ENCODE assay signal across 19 mouse cellular contexts in genomic region chr9:64240116-64240515, GRCm38 (mm10). TPM values are rescaled to one million over a fixed set of nuclear protein-coding genes. Genes with fewer than 3 reads are reported as not detected.
A peak's percentile ranks its signal among the peaks of the same experiment; 100 is the strongest.
DNase-seq lines count a peak whose midpoint lies in the region; ATAC-seq and TF ChIP-seq lines count a peak whose summit lies in the region.
"Had no signal": no experiment of that assay in that cellular context is flagged by ENCODE, and none has a peak within 500 bp of the region (broad histone marks: within the 10 kb centered on the region; RNA-seq: fewer than 3 reads in every experiment).

No protein-coding gene starts in this region.

- ATAC-seq in heart, embryonic 11.5 days (replicated peaks; ENCODE audit: insufficient number of reproducible peaks, low FRiP score, low TSS enrichment), result no peak
- no peak for ATAC-seq in hindbrain, postnatal 0 days
- no peak for ATAC-seq in lung, embryonic 15.5 days (ENCODE audit: borderline replicate concordance, extremely low read depth, low FRiP score, low TSS enrichment)
- no peak for ATAC-seq in lung, postnatal 0 days
- ATAC-seq in embryonic facial prominence, embryonic 11.5 days (replicated peaks; ENCODE audit: insufficient number of reproducible peaks, low FRiP score, low TSS enrichment, low read depth), result no peak
- ATAC-seq: CD4-positive, CD25-positive, alpha-beta regulatory T cell, adult 4 months; forebrain, postnatal 0 days; intestine, embryonic 16.5 days had no signal

- no peaks in the 10 kb centered on the region for H3K9me3 ChIP-seq in heart, embryonic 11.5 days (replicated peaks; ENCODE audit: control insufficient read depth, low read length)
- H3K9me3 ChIP-seq in hindbrain, embryonic 10.5 days, result no peaks in the 10 kb centered on the region
- no peaks in the 10 kb centered on the region for H3K9me3 ChIP-seq in hindbrain, postnatal 0 days (ENCODE audit: low read length)
- H3K9me3 ChIP-seq in lung, embryonic 15.5 days, result no peaks in the 10 kb centered on the region
- no peaks in the 10 kb centered on the region for H3K9me3 ChIP-seq in lung, postnatal 0 days (ENCODE audit: low read length)
- no peaks in the 10 kb centered on the region for H3K9me3 ChIP-seq in embryonic facial prominence, embryonic 11.5 days (replicated peaks; ENCODE audit: control insufficient read depth, low read length)
- H3K9me3 ChIP-seq: hindbrain, embryonic 15.5 days; limb, embryonic 15.5 days; midbrain, embryonic 10.5 days; neural tube, embryonic 13.5 days had no signal

- TF ChIP-seq CTCF in hindbrain, postnatal 0 days (IDR thresholded peaks at IDR 0.05; ENCODE audit: low read depth), result no peak
- TF ChIP-seq CTCF in lung, postnatal 0 days (IDR thresholded peaks at IDR 0.05), result no peak

- peaks cover 4% of the 10 kb centered on the region; the same call in 1 of the 2 replicates for H3K36me3 ChIP-seq in heart, embryonic 11.5 days (ENCODE audit: control insufficient read depth, insufficient read depth, low read length)
- peaks cover 21% of the 10 kb centered on the region; the same call in 1 of the 2 replicates for H3K36me3 ChIP-seq in hindbrain, embryonic 10.5 days
- H3K36me3 ChIP-seq in hindbrain, postnatal 0 days (ENCODE audit: insufficient read depth, low read length), result no peaks in the 10 kb centered on the region
- H3K36me3 ChIP-seq in lung, embryonic 15.5 days, result no peaks in the 10 kb centered on the region
- no peaks in the 10 kb centered on the region for H3K36me3 ChIP-seq in lung, postnatal 0 days (ENCODE audit: insufficient read depth, low read length)
- H3K36me3 ChIP-seq in embryonic facial prominence, embryonic 11.5 days (replicated peaks; ENCODE audit: control insufficient read depth, insufficient read depth, low read depth, low read length), result no peaks in the 10 kb centered on the region
- H3K36me3 ChIP-seq: hindbrain, embryonic 15.5 days; neural tube, embryonic 13.5 days had no signal

- H3K4me3 ChIP-seq in heart, embryonic 11.5 days (ENCODE audit: low read depth, low read length), result no peak overlapping the region
- peak overlapping the region; percentile 29; the same call in 1 of the 2 replicates for H3K4me3 ChIP-seq in hindbrain, embryonic 10.5 days
- H3K4me3 ChIP-seq in hindbrain, postnatal 0 days (ENCODE audit: low read length), result no peak overlapping the region
- H3K4me3 ChIP-seq in lung, embryonic 15.5 days, result no peak overlapping the region
- no peak overlapping the region for H3K4me3 ChIP-seq in lung, postnatal 0 days (ENCODE audit: low read depth, low read length)
- H3K4me3 ChIP-seq in embryonic facial prominence, embryonic 11.5 days (ENCODE audit: low read depth, low read length), result no peak overlapping the region
- H3K4me3 ChIP-seq: hindbrain, embryonic 15.5 days; left cerebral cortex, adult 2 months; limb, embryonic 15.5 days; neural tube, embryonic 13.5 days had no signal

- H3K9ac ChIP-seq in heart, embryonic 11.5 days (ENCODE audit: low read depth, low read length), result no peak overlapping the region
- no peak overlapping the region for H3K9ac ChIP-seq in hindbrain, postnatal 0 days (replicated peaks; ENCODE audit: low read length)
- no peak overlapping the region for H3K9ac ChIP-seq in lung, embryonic 15.5 days
- no peak overlapping the region for H3K9ac ChIP-seq in lung, postnatal 0 days (replicated peaks; ENCODE audit: low read depth)
- no peak overlapping the region for H3K9ac ChIP-seq in embryonic facial prominence, embryonic 11.5 days (replicated peaks; ENCODE audit: low read length)
- H3K9ac ChIP-seq: forebrain, postnatal 0 days; hindbrain, embryonic 15.5 days; limb, embryonic 15.5 days; liver, embryonic 14.5 days; neural tube, embryonic 13.5 days had no signal

- no peak overlapping the region for H3K27ac ChIP-seq in heart, embryonic 11.5 days (ENCODE audit: low read depth, low read length)
- peak overlapping the region; percentile 73 for H3K27ac ChIP-seq in hindbrain, embryonic 10.5 days
- H3K27ac ChIP-seq in hindbrain, postnatal 0 days, result no peak overlapping the region
- no peak overlapping the region for H3K27ac ChIP-seq in lung, embryonic 15.5 days
- no peak overlapping the region for H3K27ac ChIP-seq in lung, postnatal 0 days (ENCODE audit: low read length)
- no peak overlapping the region for H3K27ac ChIP-seq in embryonic facial prominence, embryonic 11.5 days (replicated peaks; ENCODE audit: low read depth, low read length)
- H3K27ac ChIP-seq: hindbrain, embryonic 15.5 days; left cerebral cortex, adult 2 months; limb, embryonic 15.5 days; liver, embryonic 14.5 days; neural tube, embryonic 13.5 days had no signal

- peak overlapping the region; percentile 53 for H3K4me2 ChIP-seq in heart, embryonic 11.5 days
- no peak overlapping the region for H3K4me2 ChIP-seq in hindbrain, postnatal 0 days (ENCODE audit: low read depth, low read length)
- peak overlapping the region; percentile 13; the same call in 1 of the 2 replicates for H3K4me2 ChIP-seq in lung, embryonic 15.5 days
- no peak overlapping the region for H3K4me2 ChIP-seq in lung, postnatal 0 days (replicated peaks; ENCODE audit: low read depth, low read length)
- H3K4me2 ChIP-seq in embryonic facial prominence, embryonic 11.5 days (ENCODE audit: low read depth, low read length), result no peak overlapping the region
- H3K4me2 ChIP-seq: hindbrain, embryonic 15.5 days; limb, embryonic 15.5 days; neural tube, embryonic 13.5 days had no signal

- 55% methylated on average over 2 of the region's 2 CpGs for WGBS in heart, embryonic 11.5 days (ENCODE audit: insufficient replicate concordance)
- 59% methylated on average over 2 of the region's 2 CpGs for WGBS in hindbrain, embryonic 10.5 days
- WGBS in hindbrain, postnatal 0 days, result 53% methylated on average over 2 of the region's 2 CpGs
- 39% methylated on average over 2 of the region's 2 CpGs for WGBS in lung, embryonic 15.5 days
- 39% methylated on average over 2 of the region's 2 CpGs for WGBS in lung, postnatal 0 days
- 16% methylated on average over 2 of the region's 2 CpGs for WGBS in embryonic facial prominence, embryonic 11.5 days

- no peak for TF ChIP-seq EP300 in lung, postnatal 0 days (IDR thresholded peaks at IDR 0.05)

- H3K4me1 ChIP-seq in heart, embryonic 11.5 days (ENCODE audit: control insufficient read depth, insufficient read depth, low read length), result peaks cover 8% of the 10 kb centered on the region
- peaks cover 20% of the 10 kb centered on the region for H3K4me1 ChIP-seq in hindbrain, embryonic 10.5 days (replicated peaks)
- H3K4me1 ChIP-seq in hindbrain, postnatal 0 days (ENCODE audit: insufficient read depth, low read length), result no peaks in the 10 kb centered on the region
- H3K4me1 ChIP-seq in lung, embryonic 15.5 days, result peaks cover 21% of the 10 kb centered on the region
- no peaks in the 10 kb centered on the region; the same call in 1 of the 2 replicates for H3K4me1 ChIP-seq in lung, postnatal 0 days (ENCODE audit: insufficient read depth, low read depth, low read length)
- H3K4me1 ChIP-seq in embryonic facial prominence, embryonic 11.5 days (ENCODE audit: control insufficient read depth, insufficient read depth, low read length), result no peaks in the 10 kb centered on the region

- no peak for DNase-seq in heart, adult 18-20 months
- no peak for DNase-seq in hindbrain, embryonic 10.5 days (ENCODE audit: low spot score)
- DNase-seq in hindbrain, postnatal 0 days (ENCODE audit: low spot score), result no peak
- DNase-seq in lung, postnatal 0 days (ENCODE audit: low spot score), result no peak
- DNase-seq in embryonic facial prominence, embryonic 11.5 days (ENCODE audit: low spot score), result peak; percentile 49
- DNase-seq: adrenal gland, postnatal 25 days; cerebellum, adult 9-10 months; forebrain, postnatal 0 days had no signal

- H3K27me3 ChIP-seq in heart, embryonic 11.5 days (ENCODE audit: control insufficient read depth, insufficient read depth, low read length), result no peaks in the 10 kb centered on the region
- no peaks in the 10 kb centered on the region for H3K27me3 ChIP-seq in hindbrain, embryonic 10.5 days (ENCODE audit: insufficient read depth, poor library complexity, severe bottlenecking)
- H3K27me3 ChIP-seq in hindbrain, postnatal 0 days (ENCODE audit: insufficient read depth, low read length), result no peaks in the 10 kb centered on the region
- H3K27me3 ChIP-seq in lung, embryonic 15.5 days, result no peaks in the 10 kb centered on the region
- no peaks in the 10 kb centered on the region for H3K27me3 ChIP-seq in lung, postnatal 0 days (replicated peaks; ENCODE audit: insufficient read depth, low read length)
- no peaks in the 10 kb centered on the region for H3K27me3 ChIP-seq in embryonic facial prominence, embryonic 11.5 days (ENCODE audit: control insufficient read depth, insufficient read depth, low read length)
- H3K27me3 ChIP-seq: hindbrain, embryonic 15.5 days; limb, embryonic 15.5 days; neural tube, embryonic 13.5 days had no signal

RNA-seq across cellular contexts. Expression of gene Uchl4, which starts 5.1 kb away (rescaled TPM):
- 2.7 and 3.1 TPM in 2 replicates for polyA plus RNA-seq in heart, embryonic 11.5 days (2014; fragmentation: Nextera tagmentation; extraction: Ambion mirVana)
- total RNA-seq in heart, adult 18-20 months (2021), result 1 to 10 TPM; 3.0 to 3.5 TPM
- 3.5 and 4.1 TPM in 2 replicates for polyA plus RNA-seq in hindbrain, embryonic 10.5 days (2016; fragmentation: Nextera tagmentation; extraction: Ambion mirVana)
- 0.47 TPM in 1 of 2 replicates, not detected in the other for total RNA-seq in hindbrain, postnatal 0 days (2014; rRNA removed)
- 1.6 and 2.3 TPM in 2 replicates for polyA plus RNA-seq in hindbrain, postnatal 0 days (2015; fragmentation: Nextera tagmentation; extraction: Ambion mirVana)
- polyA plus RNA-seq in lung, embryonic 15.5 days (2015; fragmentation: Nextera tagmentation; extraction: Ambion mirVana), result 1.1 and 2.4 TPM in 2 replicates
- polyA plus RNA-seq in lung, postnatal 0 days (2015; fragmentation: Nextera tagmentation; extraction: Ambion mirVana), result 1.0 and 1.1 TPM in 2 replicates
- polyA plus RNA-seq in embryonic facial prominence, embryonic 11.5 days (2014; fragmentation: Nextera tagmentation; extraction: Ambion mirVana), result 2.3 and 3.0 TPM in 2 replicates
- total RNA-seq: forebrain, postnatal 0 days had no signal
- polyA plus RNA-seq: spleen, adult 2 months had no signal

RNA-seq across cellular contexts. Expression of gene Map2k1, which starts 13.3 kb away (rescaled TPM):
- polyA plus RNA-seq in heart, embryonic 11.5 days (2014; fragmentation: Nextera tagmentation; extraction: Ambion mirVana), result 100 and 108 TPM in 2 replicates
- total RNA-seq in heart, adult 18-20 months (2021), result 10 to 100 TPM; 50.1 to 51.8 TPM
- 75.3 and 104 TPM in 2 replicates for polyA plus RNA-seq in hindbrain, embryonic 10.5 days (2016; fragmentation: Nextera tagmentation; extraction: Ambion mirVana)
- total RNA-seq in hindbrain, postnatal 0 days (2014; rRNA removed), result 91.2 and 99.5 TPM in 2 replicates
- 77.9 and 81.0 TPM in 2 replicates for polyA plus RNA-seq in hindbrain, postnatal 0 days (2015; fragmentation: Nextera tagmentation; extraction: Ambion mirVana)
- polyA plus RNA-seq in lung, embryonic 15.5 days (2015; fragmentation: Nextera tagmentation; extraction: Ambion mirVana), result 69.9 and 70.3 TPM in 2 replicates
- polyA plus RNA-seq in lung, postnatal 0 days (2015; fragmentation: Nextera tagmentation; extraction: Ambion mirVana), result 67.1 and 77.6 TPM in 2 replicates
- polyA plus RNA-seq in embryonic facial prominence, embryonic 11.5 days (2014; fragmentation: Nextera tagmentation; extraction: Ambion mirVana), result 74.4 and 79.3 TPM in 2 replicates

RNA-seq across cellular contexts. Expression of gene Tipin, which starts 41.3 kb away (rescaled TPM):
- 155 and 159 TPM in 2 replicates for polyA plus RNA-seq in heart, embryonic 11.5 days (2014; fragmentation: Nextera tagmentation; extraction: Ambion mirVana)
- total RNA-seq in heart, adult 18-20 months (2021), result 10 to 100 TPM in 1 of 2 experiments, 1 to 10 TPM in 1; 9.6 to 12.3 TPM
- polyA plus RNA-seq in hindbrain, embryonic 10.5 days (2016; fragmentation: Nextera tagmentation; extraction: Ambion mirVana), result 246 and 275 TPM in 2 replicates
- total RNA-seq in hindbrain, postnatal 0 days (2014; rRNA removed), result 40.3 and 83.7 TPM in 2 replicates
- 97.0 and 101 TPM in 2 replicates for polyA plus RNA-seq in hindbrain, postnatal 0 days (2015; fragmentation: Nextera tagmentation; extraction: Ambion mirVana)
- 238 and 250 TPM in 2 replicates for polyA plus RNA-seq in lung, embryonic 15.5 days (2015; fragmentation: Nextera tagmentation; extraction: Ambion mirVana)
- polyA plus RNA-seq in lung, postnatal 0 days (2015; fragmentation: Nextera tagmentation; extraction: Ambion mirVana), result 59.8 and 70.2 TPM in 2 replicates
- 278 and 306 TPM in 2 replicates for polyA plus RNA-seq in embryonic facial prominence, embryonic 11.5 days (2014; fragmentation: Nextera tagmentation; extraction: Ambion mirVana)

Comparison
In these comparisons a context has a peak if more than half of its experiments do, and no peak if none do; other contexts are left out.
1. H3K4me2 ChIP-seq: peak in heart, embryonic 11.5 days (single experiment) and lung, embryonic 15.5 days (single experiment); none in hindbrain, postnatal 0 days (single experiment), lung, postnatal 0 days (single experiment) and embryonic facial prominence, embryonic 11.5 days (single experiment).